In genomic region chr15:89498049-89498960, GRCm38 (mm10) we compare ENCODE assay signal across 8 mouse cellular contexts. TPM values are rescaled to one million over a fixed set of nuclear protein-coding genes. Genes with fewer than 3 reads are reported as not detected.
DNase-seq lines count a peak whose midpoint lies in the region; ATAC-seq and TF ChIP-seq lines count a peak whose summit lies in the region.

No protein-coding gene starts in this region.

- peaks cover 44% of the 10 kb centered on the region for H3K27me3 ChIP-seq in erythroblast, embryonic 14.5 days (ENCODE audit: control insufficient read depth)
- peaks cover 62% of the 10 kb centered on the region for H3K27me3 ChIP-seq in heart, embryonic 10.5 days (ENCODE audit: insufficient read depth, poor library complexity, severe bottlenecking)
- peaks cover 5% of the 10 kb centered on the region; the same call in 1 of the 2 replicates for H3K27me3 ChIP-seq in kidney, embryonic 16.5 days (ENCODE audit: insufficient read depth, low read length)
- peaks cover 18% of the 10 kb centered on the region for H3K27me3 ChIP-seq in liver, adult 2 months (ENCODE audit: control insufficient read depth, insufficient read depth, low read length)
- H3K27me3 ChIP-seq in midbrain, embryonic 16.5 days (ENCODE audit: control insufficient read depth, insufficient read depth, low read depth, low read length): no peaks in the 10 kb centered on the region

- peaks cover 31% of the 10 kb centered on the region for H3K4me1 ChIP-seq in erythroblast, embryonic 14.5 days (ENCODE audit: control insufficient read depth)
- H3K4me1 ChIP-seq in heart, embryonic 10.5 days: peaks cover 31% of the 10 kb centered on the region
- H3K4me1 ChIP-seq in kidney, embryonic 16.5 days (ENCODE audit: insufficient read depth, low read length): peaks cover 16% of the 10 kb centered on the region
- no peaks in the 10 kb centered on the region; the same call in 1 of the 2 replicates for H3K4me1 ChIP-seq in liver, adult 2 months (ENCODE audit: control insufficient read depth, insufficient read depth, low read length)
- peaks cover 14% of the 10 kb centered on the region for H3K4me1 ChIP-seq in midbrain, embryonic 16.5 days (ENCODE audit: control insufficient read depth, insufficient read depth, low read length)

- no peaks in the 10 kb centered on the region for H3K9me3 ChIP-seq in erythroblast, embryonic 14.5 days (ENCODE audit: control insufficient read depth, low read length)
- H3K9me3 ChIP-seq in heart, embryonic 10.5 days: no peaks in the 10 kb centered on the region
- H3K9me3 ChIP-seq in kidney, embryonic 16.5 days (ENCODE audit: low read length): 0 out of 2 replicates have a peak, but pooled peaks cover 3% of the 10 kb centered on the region
- H3K9me3 ChIP-seq in midbrain, embryonic 16.5 days (replicated peaks; ENCODE audit: control insufficient read depth, low read length, poor library complexity, severe bottlenecking): no peaks in the 10 kb centered on the region

- TF ChIP-seq CTCF in liver, adult 2 months (IDR thresholded peaks at IDR 0.05; ENCODE audit: low read depth, low read length): no peak

- no peak for ATAC-seq in erythroblast, adult 5-6 weeks (replicated peaks; ENCODE audit: low FRiP score, poor library complexity, severe bottlenecking)
- ATAC-seq in kidney, embryonic 16.5 days (ENCODE audit: low FRiP score, low TSS enrichment): no peak; the same call in 1 of the 2 replicates
- ATAC-seq in midbrain, embryonic 16.5 days: peak; percentile 29

- 2% methylated on average over 41 of the region's 41 CpGs for WGBS in heart, embryonic 10.5 days
- WGBS in kidney, embryonic 16.5 days: 3% methylated on average over 37 of the region's 41 CpGs
- WGBS in liver, adult 2 months: 6% methylated on average over 41 of the region's 41 CpGs
- 5% methylated on average over 41 of the region's 41 CpGs for WGBS in midbrain, embryonic 16.5 days

- peak overlapping the region; percentile 83 for H3K9ac ChIP-seq in kidney, embryonic 16.5 days (replicated peaks; ENCODE audit: low read length)
- H3K9ac ChIP-seq in liver, adult 2 months (ENCODE audit: low read depth, low read length): peak overlapping the region; percentile 47
- H3K9ac ChIP-seq in midbrain, embryonic 16.5 days (ENCODE audit: low read depth, low read length): peak overlapping the region; percentile 93

- H3K4me3 ChIP-seq in erythroblast, embryonic 14.5 days (replicated peaks): peak overlapping the region; percentile 53
- H3K4me3 ChIP-seq in heart, embryonic 10.5 days: peak overlapping the region; percentile 81
- H3K4me3 ChIP-seq in kidney, embryonic 16.5 days (ENCODE audit: low read length): peak overlapping the region; percentile 69
- H3K4me3 ChIP-seq in liver, adult 2 months (ENCODE audit: insufficient read depth, low read depth, low read length): peak overlapping the region; percentile 66
- H3K4me3 ChIP-seq in midbrain, embryonic 16.5 days (ENCODE audit: low read depth, low read length): peak overlapping the region; percentile 78

- H3K4me2 ChIP-seq in kidney, embryonic 16.5 days (replicated peaks; ENCODE audit: low read depth, low read length): peak overlapping the region; percentile 94
- peak overlapping the region; percentile 80 for H3K4me2 ChIP-seq in midbrain, embryonic 16.5 days (ENCODE audit: low read length)

- no peaks in the 10 kb centered on the region for H3K79me2 ChIP-seq in liver, adult 2 months (ENCODE audit: control insufficient read depth, insufficient read depth, low read length)

- 0 out of 2 replicates have a peak, but pooled peaks have one; percentile 17 for TF ChIP-seq POLR2A in liver, adult 2 months (IDR thresholded peaks at IDR 0.05; ENCODE audit: extremely low read depth, insufficient read depth, low read length)

- peak; percentile 85 to 87 for DNase-seq in cerebellum, postnatal 10 days
- no peak for DNase-seq in heart, embryonic 10.5 days (ENCODE audit: low spot score)
- no peak for DNase-seq in liver, adult 2 months (ENCODE audit: extremely low read depth, low read depth, low spot score)
- peak; percentile 56 for DNase-seq in thymus, postnatal 0 days (ENCODE audit: low spot score)

- peak overlapping the region; percentile 88 for H3K27ac ChIP-seq in heart, embryonic 10.5 days
- peak overlapping the region; percentile 72 for H3K27ac ChIP-seq in kidney, embryonic 16.5 days (ENCODE audit: low read length)
- peak overlapping the region; percentile 81 for H3K27ac ChIP-seq in liver, adult 2 months (replicated peaks; ENCODE audit: insufficient read depth, low read depth, low read length)
- peak overlapping the region; percentile 86 for H3K27ac ChIP-seq in midbrain, embryonic 16.5 days (ENCODE audit: low read length)

- H3K36me3 ChIP-seq in erythroblast, embryonic 14.5 days (ENCODE audit: control insufficient read depth): no peaks in the 10 kb centered on the region
- peaks cover 12% of the 10 kb centered on the region; the same call in 1 of the 2 replicates for H3K36me3 ChIP-seq in heart, embryonic 10.5 days
- H3K36me3 ChIP-seq in kidney, embryonic 16.5 days (ENCODE audit: insufficient read depth, low read length): peaks cover 1% of the 10 kb centered on the region; the same call in 1 of the 2 replicates
- H3K36me3 ChIP-seq in liver, adult 2 months (ENCODE audit: control insufficient read depth, insufficient read depth, low read length): no peaks in the 10 kb centered on the region
- peaks cover 2% of the 10 kb centered on the region for H3K36me3 ChIP-seq in midbrain, embryonic 16.5 days (ENCODE audit: control insufficient read depth, insufficient read depth, low read length)

RNA-seq across cellular contexts. Expression of gene Shank3, which starts 1.1 kb away (rescaled TPM):
- polyA plus RNA-seq in erythroblast, embryonic 14.5 days (2012): 0.08 and 0.16 TPM in 2 replicates
- total RNA-seq in erythroblast, adult 5-6 weeks (2015; ENCODE audit: low replicate concordance): 0.63 and 0.77 TPM in 2 replicates
- 0.98 and 1.0 TPM in 2 replicates for total RNA-seq in erythroblast, adult 5-6 weeks (2017; ENCODE audit: low replicate concordance)
- polyA plus RNA-seq in heart, embryonic 10.5 days (2016; fragmentation: Nextera tagmentation; extraction: Ambion mirVana): 2.1 and 2.6 TPM in 2 replicates
- 1.8 and 2.9 TPM in 2 replicates for polyA plus RNA-seq in kidney, embryonic 16.5 days (2015; fragmentation: Nextera tagmentation; extraction: Ambion mirVana)
- 1.5 and 3.2 TPM in 2 replicates for total RNA-seq in liver, adult 2 months (2014; rRNA removed)
- polyA plus RNA-seq in liver, adult 2 months (2012; rRNA removed): 2.7 and 3.9 TPM in 2 replicates
- 12.0 and 16.7 TPM in 2 replicates for polyA plus RNA-seq in midbrain, embryonic 16.5 days (2015; fragmentation: Nextera tagmentation; extraction: Ambion mirVana)
- polyA plus RNA-seq in thymus, postnatal 0 days (2015; fragmentation: Nextera tagmentation; extraction: Ambion mirVana): 0.23 and 0.39 TPM in 2 replicates

RNA-seq across cellular contexts. Expression of gene Arsa, which starts 21.1 kb away (rescaled TPM):
- 0.30 and 0.59 TPM in 2 replicates for polyA plus RNA-seq in erythroblast, embryonic 14.5 days (2012)
- 0.42 TPM in 1 of 2 replicates, not detected in the other for total RNA-seq in erythroblast, adult 5-6 weeks (2015; ENCODE audit: low replicate concordance)
- 1.5 and 2.2 TPM in 2 replicates for total RNA-seq in erythroblast, adult 5-6 weeks (2017; ENCODE audit: low replicate concordance)
- polyA plus RNA-seq in heart, embryonic 10.5 days (2016; fragmentation: Nextera tagmentation; extraction: Ambion mirVana): 14.2 and 14.3 TPM in 2 replicates
- 19.2 and 21.1 TPM in 2 replicates for polyA plus RNA-seq in kidney, embryonic 16.5 days (2015; fragmentation: Nextera tagmentation; extraction: Ambion mirVana)
- 4.2 and 6.7 TPM in 2 replicates for total RNA-seq in liver, adult 2 months (2014; rRNA removed)
- 18.2 and 29.1 TPM in 2 replicates for polyA plus RNA-seq in liver, adult 2 months (2012; rRNA removed)
- polyA plus RNA-seq in midbrain, embryonic 16.5 days (2015; fragmentation: Nextera tagmentation; extraction: Ambion mirVana): 32.6 and 37.6 TPM in 2 replicates
- polyA plus RNA-seq in thymus, postnatal 0 days (2015; fragmentation: Nextera tagmentation; extraction: Ambion mirVana): 9.0 and 9.4 TPM in 2 replicates

RNA-seq across cellular contexts. Expression of gene Mapk8ip2, which starts 44.6 kb away (rescaled TPM):
- polyA plus RNA-seq in erythroblast, embryonic 14.5 days (2012): not detected in 2 replicates
- 0.19 and 0.21 TPM in 2 replicates for total RNA-seq in erythroblast, adult 5-6 weeks (2015; ENCODE audit: low replicate concordance)
- 0.14 and 0.34 TPM in 2 replicates for total RNA-seq in erythroblast, adult 5-6 weeks (2017; ENCODE audit: low replicate concordance)
- polyA plus RNA-seq in heart, embryonic 10.5 days (2016; fragmentation: Nextera tagmentation; extraction: Ambion mirVana): 0.44 and 0.99 TPM in 2 replicates
- 0.92 and 1.1 TPM in 2 replicates for polyA plus RNA-seq in kidney, embryonic 16.5 days (2015; fragmentation: Nextera tagmentation; extraction: Ambion mirVana)
- not detected in 2 replicates for total RNA-seq in liver, adult 2 months (2014; rRNA removed)
- polyA plus RNA-seq in liver, adult 2 months (2012; rRNA removed): 0.01 TPM in 1 of 2 replicates, not detected in the other
- 84.4 and 86.4 TPM in 2 replicates for polyA plus RNA-seq in midbrain, embryonic 16.5 days (2015; fragmentation: Nextera tagmentation; extraction: Ambion mirVana)
- 0.08 TPM in 1 of 2 replicates, not detected in the other for polyA plus RNA-seq in thymus, postnatal 0 days (2015; fragmentation: Nextera tagmentation; extraction: Ambion mirVana)

Comparison
In these comparisons a context has a peak if more than half of its experiments do, and no peak if none do; other contexts are left out.
1. DNase-seq: peak in cerebellum, postnatal 10 days (2 of 2) and thymus, postnatal 0 days (single experiment); none in heart, embryonic 10.5 days (single experiment) and liver, adult 2 months (single experiment).
2. RNA of gene Mapk8ip2, which starts 44.6 kb away (polyA plus RNA-seq): 84.4 to 86.4 TPM in midbrain, embryonic 16.5 days; 0.44 to 0.99 TPM in heart, embryonic 10.5 days, 0.92 to 1.1 TPM in kidney, embryonic 16.5 days, 0.08 TPM in thymus, postnatal 0 days, 0.01 TPM in liver, adult 2 months and not detected in erythroblast, embryonic 14.5 days; every median in the first group is over 10 times any median in the second.
3. Peak in every context shown above with its lines, with median percentiles within 50 percentile points of each other: H3K4me3 ChIP-seq, H3K27ac ChIP-seq and H3K9ac ChIP-seq.